Mouse (Mus musculus): ENCODE results near the gene Nudt7.

DNA sequence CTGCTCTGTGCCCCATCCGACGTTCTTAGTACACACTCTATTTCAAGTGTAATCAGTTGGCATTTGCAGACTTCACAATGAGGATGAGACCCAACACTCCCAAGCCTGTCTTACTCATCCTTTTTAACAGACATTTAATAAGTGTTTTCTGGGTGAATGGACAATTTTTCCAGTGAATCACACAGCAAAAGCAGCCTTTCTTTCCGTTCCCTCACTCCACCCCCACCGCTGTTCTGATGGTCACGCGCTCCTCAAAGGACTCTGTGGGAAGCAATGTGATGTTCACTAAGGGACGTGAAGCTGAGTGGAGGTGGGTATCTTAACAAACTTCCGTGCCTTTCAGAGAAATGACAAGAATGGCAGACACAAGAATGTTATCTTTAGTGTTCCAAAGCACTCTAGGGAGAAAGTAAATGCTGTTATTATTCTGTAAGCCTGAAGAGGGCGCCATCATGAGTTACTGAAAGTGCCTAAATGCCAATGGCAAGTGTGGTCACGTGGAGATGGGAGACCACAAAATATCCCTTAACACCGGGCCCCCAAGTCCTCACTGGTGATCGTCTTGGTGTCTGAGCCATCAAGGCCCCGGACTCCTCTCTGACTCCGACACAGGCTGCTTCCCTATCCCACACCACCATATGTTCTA, 32.7 kb upstream of the Nudt7 start:
- no peak for TF ChIP-seq EP300 (IDR thresholded peaks at IDR 0.05)
- no peak for TF ChIP-seq CTCF (IDR thresholded peaks at IDR 0.05)

All from lung, postnatal 0 days (tissue).